Mouse (Mus musculus): ENCODE data around the gene Rln3. TPM values are rescaled to one million over a fixed set of nuclear protein-coding genes. Genes with fewer than 3 reads are reported as not detected.

Gene Rln3
- polyA plus RNA-seq, 1 experiment from 2014 or later, result not detected

DNA sequence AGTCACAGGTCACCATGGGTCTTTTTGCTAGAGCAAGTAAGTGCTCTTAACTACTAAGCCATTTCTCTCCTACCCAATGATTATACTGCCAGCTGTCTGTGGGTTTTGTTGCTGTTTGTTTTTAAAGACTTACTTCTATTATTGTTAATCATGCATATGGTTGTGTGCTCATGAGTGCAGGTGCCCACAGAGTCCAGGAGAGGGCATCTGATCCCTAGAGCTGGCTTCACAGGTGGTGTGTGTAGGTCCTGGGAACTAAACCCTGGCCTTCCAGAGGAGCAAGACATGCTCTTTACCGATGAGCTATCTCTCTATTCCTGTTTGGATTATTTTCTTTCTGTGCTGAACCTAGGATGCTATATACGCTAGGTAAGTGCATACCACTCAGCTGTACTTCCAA, 14.4 kb upstream of the Rln3 start:
- Histone ChIP-seq H3K4me3 (ENCODE audit: low read depth, low read length) (no peak overlapping the region), H3K36me3 (ENCODE audit: control insufficient read depth, insufficient read depth, low read length) (no peaks in the 10 kb centered on the region), H3K9me3 (replicated peaks; ENCODE audit: control insufficient read depth, low read length) (no peaks in the 10 kb centered on the region), H3K27ac (ENCODE audit: low read depth, low read length) (no peak overlapping the region), H3K27me3 (ENCODE audit: control insufficient read depth, insufficient read depth, low read length) (no peaks in the 10 kb centered on the region), H3K4me2 (no peak overlapping the region), H3K9ac (ENCODE audit: low read depth, low read length) (no peak overlapping the region), H3K4me1 (ENCODE audit: control insufficient read depth, insufficient read depth, low read length) (no peaks in the 10 kb centered on the region)
- ATAC-seq (replicated peaks; ENCODE audit: insufficient number of reproducible peaks, low FRiP score, low TSS enrichment), result no peak
- WGBS (ENCODE audit: insufficient replicate concordance), result 81% methylated on average over 2 of the region's 2 CpGs

DNA sequence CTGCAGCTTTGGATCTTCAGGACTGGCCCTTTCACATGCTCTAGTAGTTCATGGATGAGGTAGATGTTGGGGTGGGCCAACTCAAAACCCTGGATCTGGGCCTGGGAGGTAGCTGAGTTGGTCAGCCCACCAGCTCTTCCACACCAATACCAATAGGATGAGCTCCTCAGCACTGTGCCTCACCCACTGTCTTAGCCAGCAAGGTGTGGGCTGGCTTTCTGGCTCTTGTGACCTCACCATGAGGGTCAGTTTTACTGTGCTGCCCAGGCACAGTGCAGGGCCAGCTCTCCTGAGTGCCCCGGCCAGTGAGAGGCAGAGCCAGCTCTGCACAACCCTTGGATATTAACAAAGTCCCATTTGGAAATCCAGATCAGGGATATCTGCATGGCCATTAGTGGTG, 13.0 kb upstream of the Rln3 start:
- Histone ChIP-seq H3K9ac (ENCODE audit: low read depth, low read length) (no peak overlapping the region), H3K9me3 (replicated peaks; ENCODE audit: control insufficient read depth, low read length) (no peaks in the 10 kb centered on the region), H3K4me3 (ENCODE audit: low read depth, low read length) (no peak overlapping the region), H3K27ac (ENCODE audit: low read depth, low read length) (no peak overlapping the region), H3K4me1 (ENCODE audit: control insufficient read depth, insufficient read depth, low read length) (0 out of 2 replicates have a peak, but pooled peaks cover under 1% of the 10 kb centered on the region), H3K27me3 (ENCODE audit: control insufficient read depth, insufficient read depth, low read length) (no peaks in the 10 kb centered on the region), H3K4me2 (no peak overlapping the region), H3K36me3 (ENCODE audit: control insufficient read depth, insufficient read depth, low read length) (no peaks in the 10 kb centered on the region)
- WGBS (ENCODE audit: insufficient replicate concordance), result 80% methylated on average over 1 of the region's 1 CpGs
- no peak for ATAC-seq (replicated peaks; ENCODE audit: insufficient number of reproducible peaks, low FRiP score, low TSS enrichment)

DNA sequence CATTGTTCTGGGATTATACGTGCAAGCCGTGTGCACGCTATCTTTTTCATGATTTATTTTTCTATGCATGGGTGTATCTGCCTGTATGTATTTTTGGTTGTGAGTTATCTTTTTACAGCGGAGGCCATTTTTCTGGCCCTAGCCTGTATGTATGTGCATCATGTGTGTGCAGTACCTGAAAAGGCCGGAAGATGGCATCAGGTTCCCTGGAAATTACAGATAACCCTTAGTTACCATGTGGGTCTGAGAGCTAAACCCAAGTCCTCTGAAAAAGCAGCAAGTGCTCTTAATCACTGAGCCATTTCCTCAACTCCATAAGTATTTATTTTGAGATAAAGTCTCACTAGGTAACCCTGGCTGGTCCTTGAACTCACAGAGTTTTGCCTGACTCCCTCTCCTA, 8.4 kb upstream of the Rln3 start:
- no peaks in the 10 kb centered on the region for H3K9me3 ChIP-seq (replicated peaks; ENCODE audit: control insufficient read depth, low read length)
- no peaks in the 10 kb centered on the region for H3K36me3 ChIP-seq (ENCODE audit: control insufficient read depth, insufficient read depth, low read length)
- H3K9ac ChIP-seq (ENCODE audit: low read depth, low read length), result no peak overlapping the region
- H3K27me3 ChIP-seq (ENCODE audit: control insufficient read depth, insufficient read depth, low read length), result no peaks in the 10 kb centered on the region
- no peak overlapping the region for H3K4me3 ChIP-seq (ENCODE audit: low read depth, low read length)
- no peak for ATAC-seq (replicated peaks; ENCODE audit: insufficient number of reproducible peaks, low FRiP score, low TSS enrichment)
- no peak overlapping the region for H3K4me2 ChIP-seq
- peaks cover 9% of the 10 kb centered on the region; the same call in 1 of the 2 replicates for H3K4me1 ChIP-seq (ENCODE audit: control insufficient read depth, insufficient read depth, low read length)
- 87% methylated on average over 5 of the region's 5 CpGs for WGBS (ENCODE audit: insufficient replicate concordance)
- H3K27ac ChIP-seq (ENCODE audit: low read depth, low read length), result no peak overlapping the region

DNA sequence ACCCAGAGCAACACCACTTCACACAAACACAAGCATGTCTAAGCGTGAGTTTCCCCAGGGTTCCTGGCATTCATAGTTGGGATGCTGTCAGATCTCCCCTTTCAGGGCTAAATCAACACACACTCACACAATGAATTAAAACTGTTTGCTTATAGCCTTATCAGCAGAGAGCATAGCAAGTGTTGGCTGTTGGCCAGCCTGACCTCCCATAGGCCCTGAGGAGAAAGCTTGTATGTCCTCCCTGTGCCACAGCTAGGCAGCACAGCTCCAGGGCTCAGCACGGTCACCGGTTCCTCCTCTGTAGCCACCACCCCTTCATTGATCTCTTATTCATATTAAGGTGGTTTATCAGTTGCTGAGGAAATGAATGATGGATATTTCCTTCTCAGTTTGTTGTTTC, 7.9 kb upstream of the Rln3 start:
- ATAC-seq (replicated peaks; ENCODE audit: insufficient number of reproducible peaks, low FRiP score, low TSS enrichment), result peak; percentile 63; the same call in 1 of the 2 replicates
- WGBS (ENCODE audit: insufficient replicate concordance), result 56% methylated on average over 3 of the region's 3 CpGs
- peaks cover 9% of the 10 kb centered on the region; the same call in 1 of the 2 replicates for H3K4me1 ChIP-seq (ENCODE audit: control insufficient read depth, insufficient read depth, low read length)
- no peak overlapping the region for H3K9ac ChIP-seq (ENCODE audit: low read depth, low read length)
- no peak overlapping the region for H3K4me3 ChIP-seq (ENCODE audit: low read depth, low read length)
- H3K4me2 ChIP-seq, result no peak overlapping the region
- H3K36me3 ChIP-seq (ENCODE audit: control insufficient read depth, insufficient read depth, low read length), result no peaks in the 10 kb centered on the region
- 0 out of 2 replicates have a peak overlapping the region, but pooled peaks have one; percentile 22 for H3K27ac ChIP-seq (ENCODE audit: low read depth, low read length)
- H3K9me3 ChIP-seq (replicated peaks; ENCODE audit: control insufficient read depth, low read length), result no peaks in the 10 kb centered on the region
- no peaks in the 10 kb centered on the region for H3K27me3 ChIP-seq (ENCODE audit: control insufficient read depth, insufficient read depth, low read length)

DNA sequence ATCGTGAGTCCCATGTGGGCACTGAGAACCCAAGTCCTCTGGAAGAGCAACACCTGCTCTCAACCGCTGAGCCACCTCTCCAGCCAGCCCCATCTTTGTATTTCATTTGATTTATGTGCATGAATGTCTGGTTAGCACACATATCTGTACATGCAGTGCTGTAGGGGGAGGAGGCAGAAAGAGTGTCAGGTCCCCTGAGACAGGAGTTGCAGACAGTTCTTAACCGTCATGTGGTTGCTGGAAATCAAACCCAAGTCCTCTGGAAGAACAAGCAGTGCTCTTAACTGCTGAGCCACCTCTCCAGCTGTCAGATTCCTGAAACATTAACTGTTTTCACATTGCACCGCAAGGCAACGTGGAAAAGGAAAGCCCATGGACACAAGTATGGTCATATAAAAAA, 3.4 kb upstream of the Rln3 start:
- Histone ChIP-seq H3K9ac (ENCODE audit: low read depth, low read length) (no peak overlapping the region), H3K27me3 (ENCODE audit: control insufficient read depth, insufficient read depth, low read length) (peaks cover 21% of the 10 kb centered on the region), H3K4me1 (ENCODE audit: control insufficient read depth, insufficient read depth, low read length) (peaks cover 9% of the 10 kb centered on the region; the same call in 1 of the 2 replicates), H3K4me3 (ENCODE audit: low read depth, low read length) (no peak overlapping the region), H3K27ac (ENCODE audit: low read depth, low read length) (no peak overlapping the region), H3K9me3 (replicated peaks; ENCODE audit: control insufficient read depth, low read length) (no peaks in the 10 kb centered on the region), H3K4me2 (no peak overlapping the region), H3K36me3 (ENCODE audit: control insufficient read depth, insufficient read depth, low read length) (no peaks in the 10 kb centered on the region)
- no peak for ATAC-seq (replicated peaks; ENCODE audit: insufficient number of reproducible peaks, low FRiP score, low TSS enrichment)
- 66% methylated on average over 5 of the region's 5 CpGs for WGBS (ENCODE audit: insufficient replicate concordance)

DNA sequence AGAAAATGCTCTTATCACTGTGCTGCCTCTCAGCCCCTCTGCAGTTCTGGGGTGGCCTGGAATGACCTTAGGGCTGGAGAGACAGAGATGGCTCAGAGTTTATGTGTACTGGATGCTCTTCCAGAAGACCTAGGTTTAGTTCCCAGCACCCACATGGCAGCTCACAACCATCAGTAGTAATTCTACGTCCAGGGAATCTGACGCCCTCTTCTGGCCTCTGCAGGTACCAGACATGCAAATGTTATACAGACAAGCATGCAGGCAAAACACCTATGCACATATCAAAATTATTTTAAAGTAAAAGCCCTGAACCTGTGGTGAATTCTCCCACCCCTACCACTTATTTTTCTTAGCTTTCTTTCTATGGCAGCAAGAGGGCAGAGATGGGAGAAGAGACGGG, 1.7 kb upstream of the Rln3 start:
- WGBS (ENCODE audit: insufficient replicate concordance), result 76% methylated on average over 3 of the region's 3 CpGs
- Histone ChIP-seq H3K9ac (ENCODE audit: low read depth, low read length) (no peak overlapping the region), H3K9me3 (replicated peaks; ENCODE audit: control insufficient read depth, low read length) (no peaks in the 10 kb centered on the region), H3K27me3 (ENCODE audit: control insufficient read depth, insufficient read depth, low read length) (peaks cover 34% of the 10 kb centered on the region), H3K4me1 (ENCODE audit: control insufficient read depth, insufficient read depth, low read length) (peaks cover 3% of the 10 kb centered on the region; the same call in 1 of the 2 replicates), H3K27ac (ENCODE audit: low read depth, low read length) (no peak overlapping the region), H3K4me2 (no peak overlapping the region), H3K4me3 (ENCODE audit: low read depth, low read length) (no peak overlapping the region), H3K36me3 (ENCODE audit: control insufficient read depth, insufficient read depth, low read length) (no peaks in the 10 kb centered on the region)
- no peak for ATAC-seq (replicated peaks; ENCODE audit: insufficient number of reproducible peaks, low FRiP score, low TSS enrichment)

DNA sequence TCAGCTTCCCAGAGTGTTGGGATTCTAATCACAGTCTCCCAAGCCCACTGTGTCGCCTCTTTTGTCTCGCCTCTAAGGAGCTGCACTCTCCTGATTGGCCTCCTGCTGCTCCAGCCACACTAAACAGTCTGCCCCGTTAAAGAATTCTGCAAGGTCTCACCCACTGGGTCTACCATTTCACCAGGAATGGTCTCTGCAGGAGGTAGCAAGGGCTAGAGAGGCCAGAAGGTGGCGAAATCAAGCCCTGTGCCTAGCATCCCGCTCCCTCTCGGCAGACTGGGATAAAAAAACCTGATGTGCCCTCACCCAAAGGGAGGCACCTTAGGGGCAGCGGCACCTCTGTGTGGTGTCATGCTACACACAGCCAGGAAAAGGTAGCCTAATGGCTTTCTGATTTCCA, 697 bp downstream of the Rln3 start:
- Histone ChIP-seq H3K4me1 (ENCODE audit: control insufficient read depth, insufficient read depth, low read length) (peaks cover 5% of the 10 kb centered on the region; the same call in 1 of the 2 replicates), H3K27ac (ENCODE audit: low read depth, low read length) (no peak overlapping the region), H3K9me3 (replicated peaks; ENCODE audit: control insufficient read depth, low read length) (no peaks in the 10 kb centered on the region), H3K27me3 (ENCODE audit: control insufficient read depth, insufficient read depth, low read length) (peaks cover 47% of the 10 kb centered on the region), H3K36me3 (ENCODE audit: control insufficient read depth, insufficient read depth, low read length) (no peaks in the 10 kb centered on the region), H3K9ac (ENCODE audit: low read depth, low read length) (no peak overlapping the region), H3K4me2 (no peak overlapping the region), H3K4me3 (ENCODE audit: low read depth, low read length) (no peak overlapping the region)
- ATAC-seq (replicated peaks; ENCODE audit: insufficient number of reproducible peaks, low FRiP score, low TSS enrichment), result no peak
- WGBS (ENCODE audit: insufficient replicate concordance), result 3% methylated on average over 7 of the region's 7 CpGs

DNA sequence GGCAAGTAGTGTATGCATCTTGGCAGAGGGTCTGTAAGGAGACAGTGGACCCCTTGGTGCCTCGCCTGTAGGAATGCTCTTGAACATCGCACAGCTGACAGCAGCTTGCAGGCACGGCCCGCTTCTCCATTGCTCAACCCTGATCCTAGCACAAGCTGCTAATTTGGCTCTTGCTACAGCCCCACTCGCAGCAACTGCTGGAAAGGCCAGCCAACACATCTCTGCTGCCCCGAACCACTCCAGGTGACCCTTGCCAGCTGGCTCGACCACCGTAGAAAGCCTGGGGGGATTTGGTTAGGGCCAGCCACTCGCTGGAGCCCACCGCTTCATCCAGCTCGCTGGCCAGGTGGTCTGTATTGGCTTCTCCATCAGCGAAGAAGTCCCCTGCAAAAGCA, 1.9 kb downstream of the Rln3 start:
- Histone ChIP-seq H3K36me3 (ENCODE audit: control insufficient read depth, insufficient read depth, low read length) (no peaks in the 10 kb centered on the region), H3K9ac (ENCODE audit: low read depth, low read length) (no peak overlapping the region), H3K27ac (ENCODE audit: low read depth, low read length) (no peak overlapping the region), H3K27me3 (ENCODE audit: control insufficient read depth, insufficient read depth, low read length) (peaks cover 51% of the 10 kb centered on the region), H3K4me1 (ENCODE audit: control insufficient read depth, insufficient read depth, low read length) (peaks cover 5% of the 10 kb centered on the region; the same call in 1 of the 2 replicates), H3K4me2 (peak overlapping the region; percentile 78), H3K4me3 (ENCODE audit: low read depth, low read length) (peak overlapping the region; percentile 46), H3K9me3 (replicated peaks; ENCODE audit: control insufficient read depth, low read length) (no peaks in the 10 kb centered on the region)
- 27% methylated on average over 12 of the region's 12 CpGs for WGBS (ENCODE audit: insufficient replicate concordance)
- no peak for ATAC-seq (replicated peaks; ENCODE audit: insufficient number of reproducible peaks, low FRiP score, low TSS enrichment)

Measured in heart, embryonic 11.5 days (tissue).